Mouse (Mus musculus) kidney, postnatal 25 days (tissue): Measurements from ENCODE around the gene Pbrm1.
A peak's percentile ranks its signal among the peaks of the same experiment; 100 is the strongest.

Experiments used
- DNase-seq, 2 experiments: peaks; one replicate each; pipeline ENCODE4 v3.0.0; 2021; ENCODE audit warnings: mixed read lengths in 2 of 2

Pbrm1 gene

DNA sequence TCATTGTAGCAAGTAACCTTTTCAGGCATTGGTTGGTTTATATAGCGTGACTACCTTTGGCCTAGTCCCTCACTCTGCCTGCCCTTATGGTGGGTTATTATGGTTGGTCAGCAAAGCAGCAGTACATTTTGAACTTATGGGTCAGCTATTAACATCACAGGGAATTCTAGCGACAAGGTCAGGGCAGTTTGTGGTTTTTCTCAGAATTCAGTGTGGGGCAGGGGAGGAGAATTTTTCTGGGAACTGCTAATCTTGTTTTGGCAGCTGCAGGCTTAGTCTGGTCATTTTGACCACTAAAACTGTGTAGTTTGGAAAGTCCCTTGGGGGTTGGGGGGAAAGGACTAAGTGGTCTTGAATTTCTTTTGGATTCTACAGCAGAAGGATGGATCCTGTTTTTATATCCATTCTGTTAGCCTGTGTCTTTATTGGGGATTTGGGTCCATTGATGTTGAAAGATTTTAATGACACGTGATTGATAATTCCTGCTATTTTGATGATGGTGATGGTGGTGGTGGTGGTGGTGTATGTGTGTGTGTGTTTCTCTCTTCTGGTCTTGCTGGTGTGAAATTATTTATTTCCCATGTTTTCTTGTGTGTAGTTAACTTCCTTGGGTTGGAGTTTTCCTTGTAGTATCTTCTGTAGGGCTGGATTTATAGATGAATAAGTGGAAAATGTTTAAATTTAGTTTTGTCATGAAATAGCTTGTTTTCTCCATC, 60.5 kb downstream of the Pbrm1 start:
- no peak for DNase-seq

DNA sequence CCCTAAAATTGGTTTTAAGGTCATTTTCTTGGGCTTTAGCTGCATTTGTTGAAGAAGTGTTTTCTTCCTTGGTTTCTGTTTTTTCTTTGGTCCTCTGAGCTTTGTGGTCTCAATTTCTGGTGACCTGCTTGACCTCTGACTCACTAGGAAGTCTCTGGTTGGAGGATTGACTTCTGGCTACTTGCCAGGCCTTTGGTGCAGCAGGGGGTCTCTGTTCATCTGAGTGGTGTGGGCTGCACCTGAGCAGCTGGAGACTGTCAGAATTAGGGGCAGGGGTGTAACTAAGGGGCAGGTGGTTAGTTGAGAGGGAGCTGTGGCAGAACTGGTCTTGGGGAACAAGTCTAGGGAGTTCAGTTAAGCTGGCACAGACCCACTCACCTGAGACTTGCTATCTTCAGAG, 62.2 kb downstream of the Pbrm1 start:
- no peak for DNase-seq

DNA sequence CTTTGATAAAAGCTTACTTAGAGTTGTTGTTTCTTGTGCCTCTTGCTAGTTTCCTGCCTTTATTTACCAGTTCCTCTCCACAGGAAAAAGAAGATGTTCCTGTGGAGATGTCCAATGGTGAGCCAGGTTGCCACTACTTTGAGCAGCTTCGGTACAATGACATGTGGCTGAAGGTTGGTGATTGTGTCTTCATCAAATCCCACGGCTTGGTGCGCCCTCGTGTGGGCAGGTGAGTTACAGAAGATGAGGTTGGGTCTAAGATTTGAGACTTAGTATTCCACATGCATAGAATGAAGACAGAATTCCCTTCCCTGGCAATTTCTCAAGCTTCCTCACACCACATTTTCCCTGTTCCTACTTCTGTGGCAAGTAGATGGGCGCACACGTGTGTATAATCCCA, 68.5 kb downstream of the Pbrm1 start:
- peak; percentile 45 to 53 for DNase-seq

DNA sequence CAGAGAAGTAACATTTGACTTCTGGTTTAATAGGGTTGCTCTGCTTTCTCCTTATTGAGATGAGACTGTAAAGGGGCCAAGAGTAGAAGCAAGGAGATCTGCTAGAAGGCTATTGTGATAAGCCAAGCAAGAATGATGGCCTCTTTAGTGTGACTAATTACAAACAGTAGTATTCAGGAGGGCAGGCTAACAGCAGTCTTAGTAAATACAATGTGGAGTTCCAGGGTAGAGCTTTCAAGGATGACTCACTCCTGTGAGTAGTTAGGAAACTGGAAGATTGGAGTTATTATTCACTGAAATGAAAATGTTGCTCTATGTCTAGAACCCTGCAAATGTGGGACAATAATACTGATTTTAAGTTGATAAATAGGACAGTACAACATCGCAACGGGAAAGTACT, 69.6 kb downstream of the Pbrm1 start:
- DNase-seq, result no peak

DNA sequence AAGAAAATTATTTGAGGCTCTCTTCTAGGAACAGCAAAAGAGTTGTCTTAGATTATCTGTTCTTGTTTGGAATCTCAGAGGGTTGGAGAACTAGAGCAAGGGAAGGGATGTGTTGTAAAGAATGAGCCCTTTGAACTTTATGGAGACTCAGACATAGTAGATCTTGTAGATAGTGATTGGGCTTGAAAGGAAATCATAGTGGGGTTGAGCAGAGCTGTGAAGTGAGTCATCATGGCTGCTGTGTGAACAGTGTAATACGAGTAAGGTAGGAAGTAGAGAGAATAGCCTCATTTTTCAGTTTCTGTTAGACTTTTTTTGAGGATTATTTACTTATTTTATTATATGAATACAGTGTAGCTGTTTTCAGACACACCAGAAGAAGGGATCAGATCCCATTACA, 71.0 kb downstream of the Pbrm1 start:
- no peak for DNase-seq

DNA sequence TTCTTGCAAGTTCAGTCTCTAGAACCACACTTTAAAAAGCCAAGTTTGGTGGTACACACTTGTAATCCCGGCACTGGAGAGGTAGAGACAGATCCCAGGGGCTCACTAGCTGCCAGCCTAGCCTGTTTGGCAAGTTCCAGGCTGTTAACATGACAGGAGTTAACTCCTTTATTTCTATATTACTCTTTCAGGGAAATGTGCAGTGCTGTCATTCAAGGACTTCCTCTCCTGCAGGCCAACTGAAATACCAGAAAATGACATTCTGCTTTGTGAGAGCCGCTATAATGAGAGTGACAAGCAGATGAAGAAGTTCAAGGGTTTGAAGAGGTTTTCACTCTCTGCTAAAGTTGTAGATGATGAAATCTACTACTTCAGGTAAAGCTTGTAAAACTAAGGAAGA, 86.2 kb downstream of the Pbrm1 start:
- no peak for DNase-seq

DNA sequence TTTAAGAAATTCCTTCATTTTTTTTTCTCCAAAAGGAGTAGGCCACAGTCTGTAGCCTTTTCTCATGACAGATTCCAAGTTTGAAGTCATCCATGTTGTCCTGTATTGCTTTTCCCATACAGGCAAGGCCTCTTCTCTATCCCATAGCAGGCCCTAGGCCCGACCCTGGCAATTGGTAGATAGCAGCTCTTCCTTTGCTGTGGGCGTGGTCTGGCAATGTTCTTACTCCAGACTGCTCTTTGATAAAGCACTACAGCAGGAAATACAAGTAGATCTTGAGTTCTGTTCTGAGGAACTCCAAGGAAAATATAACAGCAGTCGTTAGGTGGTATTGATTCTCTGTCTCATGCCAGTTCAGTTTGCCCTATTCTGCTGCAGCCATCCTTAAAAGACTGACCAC, 91.7 kb downstream of the Pbrm1 start:
- DNase-seq, result no peak

DNA sequence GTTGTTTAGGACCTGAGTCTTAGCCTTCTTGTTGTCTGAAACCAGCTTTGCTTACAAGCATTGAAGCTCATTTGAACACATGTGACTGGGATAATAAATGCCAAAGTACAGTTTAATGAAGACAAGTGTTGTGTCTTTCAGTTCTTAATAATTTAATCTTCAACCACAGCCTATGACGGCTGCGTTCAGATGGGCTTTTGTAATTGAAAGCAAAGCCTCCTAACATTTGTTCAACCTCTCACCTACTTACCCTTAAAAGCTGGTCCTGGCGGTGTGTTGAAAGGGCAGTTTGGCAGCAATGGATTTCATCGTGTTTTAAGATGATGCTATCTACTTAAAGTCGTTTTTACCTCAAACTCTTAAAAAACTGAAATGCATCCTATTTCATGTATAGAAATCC, 93.2 kb downstream of the Pbrm1 start:
- no peak for DNase-seq

DNA sequence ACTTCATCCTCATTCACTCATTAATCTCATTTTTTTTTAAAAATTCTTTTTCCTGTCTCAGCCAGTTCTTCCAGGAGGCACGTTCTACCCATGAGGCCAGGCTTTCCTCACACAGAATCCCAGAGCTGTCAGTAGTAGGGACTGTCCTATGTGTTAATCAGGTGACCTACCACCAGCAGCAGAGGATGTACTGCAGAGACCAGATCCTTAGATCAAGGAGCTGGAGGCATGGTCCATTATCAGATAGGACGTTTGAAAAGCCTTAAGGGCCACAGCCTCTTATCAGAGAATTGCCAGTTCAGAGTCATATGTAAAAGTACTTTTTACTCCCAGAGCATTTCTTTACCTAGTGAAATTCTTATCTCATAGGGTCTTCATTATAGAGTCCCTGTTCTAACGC, 95.1 kb downstream of the Pbrm1 start:
- no peak for DNase-seq

DNA sequence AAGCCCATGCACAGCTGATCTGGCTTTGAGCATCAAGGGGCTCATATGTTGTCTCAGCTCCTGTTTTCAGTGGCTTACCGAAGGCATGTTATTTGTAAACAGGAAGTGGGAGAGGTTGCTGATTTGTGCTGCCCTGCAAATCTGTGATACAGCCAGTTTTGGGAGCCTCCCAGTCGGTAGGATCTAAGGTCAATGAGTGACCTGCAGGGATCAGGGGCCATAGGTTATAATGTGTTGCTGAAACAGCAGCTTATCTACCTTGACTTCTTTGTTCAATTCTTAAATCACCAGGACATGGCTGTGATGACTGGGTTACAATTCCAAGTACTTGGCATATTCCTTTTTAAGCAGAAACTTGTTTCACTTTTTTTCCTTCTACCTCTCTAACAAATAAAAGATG, 96.6 kb downstream of the Pbrm1 start:
- DNase-seq, result no peak

DNA sequence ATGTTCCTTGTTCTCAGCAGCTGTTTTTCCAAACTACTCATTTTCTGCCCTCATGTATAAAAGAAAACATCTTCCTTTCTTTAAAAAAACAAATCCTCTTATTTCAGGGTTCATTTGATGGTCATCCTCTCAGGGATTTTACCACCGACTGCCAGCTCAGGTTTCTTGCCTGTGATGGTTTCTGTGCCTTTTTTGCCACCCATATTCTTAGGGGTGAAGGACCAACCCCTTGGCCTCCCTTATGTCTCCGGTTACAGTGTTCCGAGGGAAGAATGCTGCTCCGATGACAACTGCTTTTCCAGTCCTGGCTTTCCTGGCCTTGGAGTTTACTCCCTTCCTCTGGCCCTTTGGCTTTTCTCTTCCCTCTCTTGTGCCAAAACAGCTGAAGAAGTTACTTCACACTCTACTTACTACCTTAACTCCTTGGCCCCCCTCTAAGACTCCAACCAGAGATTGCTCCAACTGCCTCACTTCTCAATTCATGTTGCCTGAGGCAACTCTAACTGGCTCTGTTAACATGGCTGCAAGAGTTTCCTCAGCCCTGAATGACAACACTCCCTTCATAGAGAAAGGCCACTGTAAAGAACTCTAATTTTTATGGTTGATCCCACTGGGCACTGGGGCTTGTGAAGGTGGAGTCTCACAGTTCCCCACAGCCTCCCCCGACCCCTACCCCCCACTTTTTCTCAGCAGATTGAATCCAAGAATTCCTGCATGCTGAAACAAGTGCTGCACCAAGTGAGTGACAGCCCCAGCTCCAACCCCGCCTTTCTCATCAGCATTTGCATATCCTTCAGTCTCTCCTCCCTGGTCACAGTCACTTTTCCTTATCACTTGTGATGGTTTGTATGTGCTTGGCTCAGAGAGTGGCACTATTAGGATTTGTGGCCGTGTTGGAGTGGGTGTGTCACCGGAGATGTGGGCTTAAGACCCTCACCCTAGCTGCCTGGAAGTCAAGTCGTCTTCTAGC, 106.5 kb downstream of the Pbrm1 start:
- DNase-seq, result no peak

DNA sequence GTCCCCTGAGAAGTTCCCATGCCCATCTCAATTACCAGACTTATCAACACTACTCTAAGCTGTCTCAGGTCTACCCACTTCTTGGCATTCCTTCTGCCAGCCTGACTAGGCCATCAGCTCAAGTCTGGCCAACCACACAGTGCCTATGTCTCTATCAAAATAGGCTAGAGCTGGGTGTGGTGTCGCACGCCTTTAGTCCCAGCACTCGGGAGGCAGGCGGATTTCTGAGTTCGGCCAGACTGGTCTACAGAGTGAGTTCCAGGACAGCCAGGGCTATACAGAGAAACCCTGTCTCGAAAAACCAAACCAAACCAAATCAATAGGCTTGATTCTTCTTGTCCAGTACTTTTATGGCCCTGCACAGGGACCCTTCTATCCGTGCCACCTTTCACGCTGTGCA, 107.9 kb downstream of the Pbrm1 start:
- DNase-seq, result no peak

DNA sequence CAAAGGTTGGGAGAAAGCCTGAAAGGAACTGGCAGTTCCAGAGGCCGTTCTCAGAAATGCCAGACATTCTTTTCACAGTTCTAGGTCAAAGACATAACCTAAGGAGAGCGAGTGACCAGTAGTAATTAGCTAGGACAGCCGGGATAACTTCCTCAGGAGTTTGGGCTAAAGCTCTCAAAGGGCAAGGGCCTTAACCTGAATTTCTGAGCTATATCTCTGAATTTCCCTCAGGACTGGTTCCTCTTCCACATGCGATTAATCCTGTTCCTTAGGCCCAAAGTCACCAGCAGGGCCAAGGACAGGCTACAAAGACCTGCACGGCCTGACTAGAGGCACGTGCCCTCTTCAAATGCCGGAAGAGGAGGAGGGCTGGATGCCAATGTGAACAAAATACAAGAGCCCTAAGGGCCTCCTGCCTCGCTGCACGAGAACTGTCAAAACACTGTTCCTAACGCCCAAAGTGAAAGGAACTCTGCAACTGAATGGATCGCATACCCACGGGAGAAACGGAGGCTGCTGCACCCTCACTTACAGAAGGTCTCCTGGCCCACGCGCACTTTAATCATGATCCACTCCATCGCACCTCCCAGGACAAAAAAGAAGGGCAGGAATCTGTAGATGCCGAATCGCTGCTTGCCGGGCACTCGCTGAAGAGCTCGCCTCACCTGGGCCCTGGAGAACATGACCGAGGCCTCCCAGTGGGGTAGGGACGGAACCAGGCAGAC, 109.3 kb downstream of the Pbrm1 start:
- peak; percentile 72 to 86 for DNase-seq

DNA sequence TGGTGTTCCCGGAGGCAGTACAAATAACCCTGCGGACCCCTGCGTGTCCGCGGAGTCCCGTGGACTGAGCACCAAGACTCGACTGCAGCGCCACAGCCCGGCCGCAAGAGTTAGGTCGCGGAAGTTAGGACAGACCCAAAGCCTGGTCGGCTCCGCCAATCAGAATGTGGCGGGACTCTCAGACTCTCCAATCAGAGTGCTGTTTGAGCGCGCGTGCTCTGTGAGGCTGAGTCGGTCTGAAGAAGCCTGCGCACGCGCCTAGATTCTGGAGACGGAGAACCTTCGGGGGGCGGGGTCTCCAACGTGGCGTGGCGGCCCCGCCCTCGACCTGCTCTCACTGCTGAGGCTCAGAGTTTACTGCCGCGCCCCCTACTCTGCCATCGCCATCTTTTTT, 109.9 kb downstream of the Pbrm1 start, which contains the start of gene Smim4:
Smim4 (minus strand) TSS at position 131 of the 394 bp plus-strand sequence.
- DNase-seq, result peak; percentile 100

DNA sequence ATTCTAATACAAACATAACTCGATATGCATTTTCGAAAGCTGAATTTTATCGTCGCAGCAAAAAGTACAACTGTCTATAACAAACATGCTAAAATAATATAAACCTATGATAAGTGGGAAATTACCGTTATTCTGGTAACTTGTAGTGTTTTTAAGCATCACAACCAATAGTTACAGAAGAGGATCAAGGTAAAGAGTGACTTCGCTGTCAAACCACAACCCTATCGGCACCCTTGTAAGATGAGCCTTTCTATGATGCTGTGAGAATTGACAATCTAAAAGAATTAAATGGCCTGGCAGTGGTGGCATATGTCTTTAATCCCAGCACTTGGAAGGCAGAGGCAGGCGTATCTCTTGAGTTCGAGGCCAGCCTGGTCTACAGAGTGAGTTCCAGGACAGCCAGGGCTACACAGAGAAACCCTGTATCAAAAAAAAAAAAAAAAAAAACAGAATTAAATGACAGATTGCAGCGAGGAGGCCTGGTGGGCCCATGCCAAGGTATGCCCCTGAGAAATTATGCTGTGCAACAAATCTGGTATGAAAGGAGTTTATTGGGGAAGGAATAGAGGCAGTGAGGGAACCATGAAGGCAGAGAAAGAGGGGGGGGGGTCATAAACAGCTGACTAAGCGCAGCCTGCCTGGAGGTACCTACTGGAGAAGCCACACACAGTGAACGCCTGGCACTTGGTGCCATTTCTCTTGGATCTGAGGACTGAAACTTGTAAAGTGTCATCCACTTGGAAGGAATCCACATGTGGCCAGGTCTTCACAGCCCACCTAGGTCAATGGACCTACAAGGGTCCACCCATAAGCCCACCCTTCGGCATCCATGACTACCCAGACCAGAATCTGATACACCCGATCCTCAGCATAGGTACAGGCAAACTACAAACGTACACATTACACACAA, 110.6 kb downstream of the Pbrm1 start:
- DNase-seq, result no peak

DNA sequence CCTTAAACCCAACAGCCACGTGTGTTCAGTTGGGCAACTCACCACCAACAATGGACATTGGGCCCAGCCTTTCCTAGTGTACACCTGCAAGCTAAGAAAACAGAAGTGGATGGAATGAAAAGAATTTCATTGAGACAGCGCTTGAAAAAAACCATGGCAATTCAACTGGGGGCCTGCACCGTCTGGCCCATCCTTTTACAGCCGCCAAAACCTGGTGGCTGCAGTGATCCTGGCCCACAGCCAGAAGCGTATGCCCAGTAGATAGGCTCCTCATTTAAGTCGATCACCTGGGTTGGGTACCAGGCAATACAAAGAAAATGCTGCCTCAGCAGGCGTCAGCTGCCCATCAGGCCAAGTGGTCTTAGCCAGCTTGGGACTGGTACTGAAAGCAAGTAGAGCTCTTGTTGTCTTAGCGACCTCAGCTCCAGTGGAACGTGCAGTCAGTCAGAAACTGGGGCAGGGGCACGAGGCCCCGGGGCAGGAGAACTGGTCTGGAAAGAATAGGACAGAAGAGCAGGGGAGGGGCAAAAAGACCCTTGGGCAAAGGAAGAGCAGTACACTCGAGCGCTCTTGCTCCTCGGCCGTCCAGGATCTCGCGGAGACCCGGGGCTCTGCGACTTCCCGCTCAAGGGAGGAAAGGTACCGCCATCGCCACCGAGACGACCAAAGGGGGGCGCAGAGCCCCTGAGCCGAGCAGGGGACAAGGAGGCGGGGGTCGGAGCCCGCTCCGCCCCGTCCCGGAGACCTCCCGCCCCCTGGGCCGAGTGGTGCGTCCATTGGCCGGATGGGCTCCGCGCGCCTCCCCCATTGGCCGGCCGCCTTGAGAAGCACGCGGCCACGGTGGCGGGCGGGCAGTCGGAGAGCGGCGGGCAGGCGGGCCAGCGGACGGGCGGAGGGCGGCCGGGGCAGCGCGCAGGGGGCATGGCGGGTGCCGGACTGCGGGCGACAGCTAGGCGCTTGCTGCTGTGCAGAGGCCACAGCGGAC, 111.6 kb downstream of the Pbrm1 start, which contains the start of gene Nt5dc2:
Nt5dc2 (plus strand) TSS at position 818 of the 985 bp plus-strand sequence.
- DNase-seq, result peak; percentile 92 to 96

DNA sequence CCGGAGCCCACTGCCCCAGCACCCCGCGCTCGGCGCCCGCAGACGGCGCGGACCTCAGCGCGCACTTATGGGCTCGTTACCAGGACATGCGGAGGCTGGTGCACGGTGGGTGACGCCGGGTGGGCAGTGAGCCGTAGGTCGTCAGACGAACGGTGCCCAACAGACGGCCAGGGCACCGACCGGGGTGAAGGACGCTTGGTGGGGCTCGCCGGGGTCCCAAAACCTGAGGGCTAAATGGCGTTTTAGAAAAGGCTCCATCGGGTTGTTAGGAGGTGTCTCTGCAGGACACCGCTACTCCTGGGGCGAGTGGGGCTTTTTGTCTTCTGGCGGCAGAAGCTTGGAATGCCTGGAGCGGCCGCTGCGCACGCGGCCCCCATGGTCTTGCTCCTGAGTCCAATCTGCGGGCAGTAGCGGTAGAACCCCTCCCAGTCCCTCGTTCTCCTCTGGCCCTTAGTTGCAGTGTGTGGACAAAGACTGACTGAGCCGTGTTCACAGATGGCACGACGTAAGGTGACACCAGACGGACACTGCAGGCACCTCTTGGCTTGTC, 112.4 kb downstream of the Pbrm1 start:
- DNase-seq, result peak in 1 of 2 experiments; percentile 8

DNA sequence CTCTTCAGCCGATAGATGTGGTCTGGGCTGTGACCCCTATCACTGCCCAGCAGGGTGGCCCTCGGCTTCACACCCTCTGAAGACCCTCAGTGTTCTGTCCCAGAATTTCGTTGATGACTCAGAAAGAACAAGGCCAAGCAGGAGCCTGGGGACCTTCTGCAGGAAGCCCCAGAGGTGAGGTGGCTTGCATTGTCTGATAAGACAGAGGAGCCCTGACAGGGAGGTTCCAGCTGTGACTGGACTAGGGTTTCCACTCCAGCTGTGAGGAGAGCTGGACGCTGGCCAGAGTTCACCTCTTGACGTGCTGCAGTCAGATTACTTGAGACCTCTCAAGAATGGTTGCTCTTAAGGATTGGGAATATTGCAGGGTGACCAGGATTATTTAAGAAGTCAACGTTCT, 113.1 kb downstream of the Pbrm1 start:
- DNase-seq, result peak in 1 of 2 experiments; percentile 66

DNA sequence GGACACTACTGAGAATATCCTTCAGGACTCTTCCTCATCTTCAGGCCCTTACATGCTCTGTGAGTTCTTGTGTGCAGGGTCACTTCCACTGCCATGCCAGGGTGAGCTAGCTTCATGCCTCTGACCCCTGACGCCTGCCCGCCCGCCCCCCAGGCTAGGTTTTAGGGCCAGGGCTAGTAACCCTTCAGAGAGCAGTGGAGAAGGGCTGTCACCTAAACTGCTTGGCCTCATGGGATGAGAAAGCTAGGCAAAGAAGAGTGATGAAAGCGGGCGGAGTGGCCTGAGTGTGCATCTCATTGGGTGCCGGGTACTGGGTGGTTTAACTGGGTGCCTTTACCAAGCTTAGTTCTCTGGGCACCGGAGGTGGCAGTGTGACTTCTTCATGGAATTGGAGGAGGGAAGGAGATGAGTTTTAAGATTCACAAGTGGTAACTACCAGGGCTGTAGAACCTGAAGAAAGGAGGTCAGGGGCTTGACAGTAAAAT, 113.6 kb downstream of the Pbrm1 start:
- no peak for DNase-seq

DNA sequence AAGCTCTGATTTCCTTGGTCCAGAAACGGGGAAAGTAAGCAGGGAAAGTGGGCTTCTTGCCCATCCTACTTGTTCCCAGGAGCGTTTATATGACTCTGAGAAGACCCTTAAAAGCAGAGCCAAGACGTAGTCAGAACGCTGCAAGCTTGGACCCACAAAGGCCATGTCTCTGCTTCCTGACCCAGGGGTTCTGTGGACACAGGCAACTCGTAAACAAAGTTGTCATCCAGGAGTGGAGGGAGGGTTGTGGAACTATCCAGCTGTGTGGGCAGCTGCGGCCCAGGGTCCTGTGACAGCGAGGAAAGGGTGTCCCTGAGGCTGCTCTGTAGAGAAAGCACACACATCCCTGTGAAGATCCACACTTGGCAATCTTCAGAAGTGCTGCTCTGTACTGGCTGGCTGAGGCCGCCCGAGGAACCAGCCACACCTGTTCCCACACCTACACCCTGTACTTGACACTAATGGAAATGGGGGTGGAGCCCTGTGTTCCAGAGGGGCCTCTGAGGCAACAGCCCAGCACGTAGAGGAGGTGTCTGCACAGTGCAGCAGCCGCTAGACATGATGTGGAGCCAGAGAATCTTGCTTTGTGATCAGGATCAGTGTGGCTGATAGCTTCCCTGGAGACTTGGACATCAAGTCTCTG, 114.2 kb downstream of the Pbrm1 start:
- no peak for DNase-seq
